Mouse (Mus musculus) kidney, postnatal 25 days (tissue): ENCODE results near the gene Scn5a.

ENCODE experiments used
- DNase-seq, 2 experiments: peaks; one replicate each; pipeline ENCODE4 v3.0.0; 2021; ENCODE audit warnings: mixed read lengths in 2 of 2

The Scn5a gene

DNA sequence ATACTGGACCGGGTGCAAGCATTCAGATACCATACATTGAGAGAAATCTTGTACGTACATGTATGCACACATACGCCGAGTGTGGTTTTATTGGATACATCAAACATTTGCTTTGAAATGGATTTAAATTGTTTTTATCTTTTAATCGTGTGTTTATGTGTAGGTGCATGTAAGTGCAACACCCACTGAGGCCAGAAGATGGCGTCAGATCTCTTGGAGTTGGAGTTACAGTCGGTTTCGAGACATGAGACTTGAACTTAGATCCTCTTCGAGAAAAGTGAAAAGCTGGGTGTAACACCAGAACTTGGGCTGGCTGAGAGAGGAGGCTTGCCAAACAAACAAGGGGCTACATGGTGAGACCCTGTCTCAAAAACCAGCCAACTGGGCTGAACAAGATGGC is 75.2 kb downstream of the Scn5a start:
- DNase-seq: no peak

DNA sequence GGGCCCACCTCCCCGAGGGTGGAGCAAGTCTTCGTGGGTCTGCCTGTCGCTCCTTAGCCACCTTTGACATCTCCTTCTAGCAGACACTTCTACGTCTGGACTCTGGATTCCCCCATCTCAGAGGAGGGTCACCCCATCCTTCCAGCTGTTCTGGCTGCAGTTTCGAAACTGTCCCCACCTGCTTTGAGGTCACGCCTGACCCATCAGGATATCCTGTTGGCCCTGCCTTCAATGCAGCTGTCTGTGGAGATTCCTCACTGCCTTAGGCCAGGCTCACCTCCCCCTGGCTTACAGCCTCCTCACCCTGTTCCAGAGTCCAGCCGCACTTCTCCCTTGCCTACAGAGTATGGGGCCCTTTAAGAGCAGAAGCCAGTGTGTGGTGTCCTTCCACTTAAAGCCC is 79.9 kb downstream of the Scn5a start:
- DNase-seq: no peak

DNA sequence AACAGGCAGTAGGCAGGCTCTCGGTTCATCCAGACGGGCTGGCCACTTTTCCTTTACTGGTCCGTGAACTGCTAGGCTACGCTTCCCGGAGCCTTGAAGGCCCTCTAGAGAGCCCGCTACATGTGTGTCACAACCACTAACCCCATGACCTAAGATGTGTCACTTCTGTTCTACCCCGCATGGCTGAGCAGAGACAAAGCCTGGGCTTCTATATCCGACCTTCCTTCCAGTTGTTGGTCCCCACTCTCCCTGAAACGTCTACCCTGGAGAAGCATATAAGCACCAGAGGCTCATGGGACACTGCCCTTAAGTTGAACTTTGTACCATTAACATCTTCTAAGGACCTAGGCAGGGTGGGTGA is 80.6 kb downstream of the Scn5a start:
- DNase-seq: no peak

DNA sequence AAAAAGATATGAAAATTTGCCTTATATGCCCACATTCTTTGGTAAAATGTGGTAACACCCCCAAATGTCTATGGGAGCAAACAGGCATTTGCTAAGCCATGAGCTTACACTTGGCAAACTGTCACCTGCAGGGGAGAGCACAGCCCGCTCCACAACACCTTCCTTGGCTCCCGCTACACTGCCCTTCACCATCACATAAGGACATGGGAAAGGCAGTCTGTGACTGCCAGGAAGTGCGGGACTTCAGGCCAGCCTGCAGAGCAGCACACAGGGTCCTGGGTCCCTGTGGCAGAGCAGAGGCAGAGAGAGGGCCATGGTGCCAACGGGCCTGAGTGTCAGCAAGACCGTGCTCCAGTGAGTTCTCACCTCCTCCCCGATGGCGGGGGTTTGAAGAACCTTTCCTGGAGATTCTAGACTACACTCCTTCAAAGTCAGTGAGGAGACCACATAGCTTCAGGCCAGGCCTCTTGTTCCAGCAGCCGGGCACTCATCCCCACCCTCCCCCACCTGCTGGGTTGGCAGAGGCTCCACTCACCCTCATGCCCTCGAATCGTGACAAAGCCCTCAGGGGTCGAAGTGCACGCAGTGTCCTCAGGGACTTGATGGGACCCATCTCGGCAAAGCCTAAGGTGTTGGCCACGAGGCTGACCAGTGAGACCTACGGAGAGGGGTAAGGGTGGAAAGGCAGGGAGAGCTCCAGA is 81.1 kb downstream of the Scn5a start:
- DNase-seq: peak; percentile 21 to 69

GRCm38 (mm10) chr9:119496960-119497359 is 81.9 kb downstream of the Scn5a start:
- no peak for DNase-seq

GRCm38 (mm10) chr9:119496354-119496753 is 82.5 kb downstream of the Scn5a start:
- DNase-seq: peak in 1 of 2 experiments; percentile 32

DNA sequence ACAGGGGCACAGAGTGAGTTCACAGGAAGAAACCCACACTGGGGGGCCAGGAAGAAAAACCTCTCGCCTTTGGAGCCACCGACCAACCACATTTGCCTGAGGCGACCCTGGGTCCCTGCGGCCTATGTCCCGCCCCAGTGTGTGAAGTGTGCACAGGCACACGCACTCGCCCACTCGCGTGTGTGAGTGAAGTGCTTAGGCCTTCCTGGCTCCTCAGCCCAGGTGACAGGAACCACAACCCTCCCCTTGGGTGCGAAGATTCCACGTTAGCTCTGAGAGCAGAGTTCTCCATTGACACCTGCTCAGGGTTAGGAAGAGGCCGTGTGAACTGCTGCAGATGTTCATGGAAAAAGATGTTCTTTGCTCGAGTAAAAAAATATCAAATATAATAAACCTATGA is 93.9 kb downstream of the Scn5a start:
- DNase-seq: no peak

GRCm38 (mm10) chr9:119484420-119484819 is 94.4 kb downstream of the Scn5a start:
- DNase-seq: no peak

GRCm38 (mm10) chr9:119483554-119484353 is 95.1 kb downstream of the Scn5a start:
- peak; percentile 22 to 70 for DNase-seq

GRCm38 (mm10) chr9:119481612-119482011 is 97.2 kb downstream of the Scn5a start:
- no peak for DNase-seq

- DNase-seq: no peak
Measured at GRCm38 (mm10) chr9:119479297-119479696, 99.5 kb downstream of the Scn5a start.

GRCm38 (mm10) chr9:119478345-119478744 is 100.5 kb downstream of the Scn5a start:
- peak; percentile 24 to 73 for DNase-seq

DNA sequence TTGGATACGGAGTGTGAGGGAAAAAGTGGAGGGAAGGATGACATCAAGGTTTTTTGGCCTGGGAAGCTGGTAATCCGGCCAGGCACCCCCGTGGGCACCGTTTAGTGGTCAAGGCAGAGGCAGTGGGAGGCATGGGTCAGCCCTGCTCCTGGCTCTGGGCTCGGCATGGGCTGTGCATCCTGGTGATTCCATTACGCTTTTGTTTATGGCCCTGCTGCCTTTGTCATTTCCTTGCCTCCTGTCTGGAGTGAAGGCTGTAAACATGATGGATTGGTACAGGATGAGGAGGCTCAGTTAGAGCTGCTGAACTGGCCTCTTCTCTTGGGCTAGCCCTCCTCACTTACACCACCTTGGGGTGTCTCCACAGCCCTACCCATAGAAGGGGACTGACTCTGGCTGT is 101.1 kb downstream of the Scn5a start:
- DNase-seq: no peak

GRCm38 (mm10) chr9:119474717-119475611 is 103.9 kb downstream of the Scn5a start:
- DNase-seq: no peak

- DNase-seq: no peak
Measured at GRCm38 (mm10) chr9:119473608-119474164, 105.1 kb downstream of the Scn5a start.

GRCm38 (mm10) chr9:119473011-119473410 is 105.8 kb downstream of the Scn5a start:
- DNase-seq: peak in 1 of 2 experiments; percentile 11

DNA sequence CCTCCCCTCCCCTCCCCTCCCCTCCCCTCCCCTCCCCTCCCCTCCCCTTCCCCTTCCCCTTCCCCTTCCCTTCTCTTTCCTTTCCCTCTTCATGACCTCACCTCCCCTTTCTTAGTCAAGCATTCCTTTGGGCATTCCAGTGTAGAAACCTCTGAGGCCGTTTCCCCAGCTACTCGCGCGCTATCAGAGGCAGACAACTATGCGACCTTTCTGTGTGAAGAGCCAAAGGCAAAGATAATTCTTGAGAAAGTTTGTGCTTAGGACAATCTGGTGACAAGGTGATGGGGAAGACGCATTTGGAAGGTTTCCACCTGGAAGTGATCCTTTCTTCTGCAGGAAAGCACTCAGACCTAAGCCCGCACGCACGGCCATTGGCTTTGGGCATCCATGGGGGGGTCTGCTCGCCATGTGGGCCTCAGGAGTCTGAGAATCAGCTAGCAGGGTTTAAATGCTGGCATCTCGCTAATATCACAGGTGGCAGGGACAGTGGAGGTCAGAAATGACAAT is 106.4 kb downstream of the Scn5a start:
- DNase-seq: no peak

- DNase-seq: no peak
Measured at GRCm38 (mm10) chr9:119469691-119470353, 109.0 kb downstream of the Scn5a start.

DNA sequence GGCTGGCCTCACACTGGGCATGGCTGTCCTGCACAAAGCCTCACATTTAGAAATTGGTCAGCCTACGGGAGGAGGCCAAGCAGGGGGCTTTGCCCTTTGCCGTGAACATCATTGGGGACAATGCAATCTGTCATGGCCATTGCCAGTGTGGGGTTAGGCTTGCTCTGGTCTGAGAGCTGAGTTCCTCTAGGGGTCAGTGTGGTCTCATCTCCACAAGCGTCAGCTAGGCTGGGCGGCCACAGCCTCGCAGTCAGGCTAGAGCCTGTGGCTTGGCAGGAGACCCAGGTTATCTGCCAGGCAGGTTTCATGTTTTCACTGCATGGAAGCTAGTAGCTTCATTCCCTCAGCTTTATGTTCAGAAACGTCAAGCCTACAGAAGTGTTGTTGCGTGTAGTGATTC is 113.2 kb downstream of the Scn5a start:
- peak; percentile 54 to 69 for DNase-seq

GRCm38 (mm10) chr9:119465056-119465455 is 113.8 kb downstream of the Scn5a start:
- DNase-seq: no peak

GRCm38 (mm10) chr9:119460410-119460809 is 118.4 kb downstream of the Scn5a start:
- DNase-seq: peak in 1 of 2 experiments; percentile 67

GRCm38 (mm10) chr9:119457122-119457521 is 121.7 kb downstream of the Scn5a start:
- DNase-seq: no peak
